Mouse (Mus musculus): ENCODE data around the gene Rnd1. TPM values are rescaled to one million over a fixed set of nuclear protein-coding genes. Genes with fewer than 3 reads are reported as not detected.

Gene Rnd1
- 1 to 10 TPM; 6.4 to 6.9 TPM for total RNA-seq (2021)
- long read RNA-seq, experiment 1, transcript Rnd1-201 (5 exons, 2,203 nt), result major isoform, 6 of 10 reads
- long read RNA-seq, experiment 1, partial matches to known transcripts, result 2 of 10 reads
- long read RNA-seq, experiment 1, other reads (novel, unspliced or antisense), result 2 of 10 reads
- long read RNA-seq, experiment 2, partial matches to known transcripts, result 0 of 5 reads
- long read RNA-seq, experiment 2, other reads (novel, unspliced or antisense), result 2 of 5 reads

- TF ChIP-seq CTCF (conservative IDR thresholded peaks at IDR 0.05), result peak; percentile 44
- Histone ChIP-seq H3K4me3 (peak within 1 kb of the TSS; percentile 71), H3K27ac (peak within 1 kb of the TSS; percentile 59)
- DNase-seq (ENCODE audit: low spot score in 2 of 2), result peak; percentile 85 to 88
These were observed at the start of gene Rnd1 for GRCm38 (mm10) chr15:98676940-98677728. Gene Rnd1, minus strand, starts transcription at chr15:98677461.

GRCm38 (mm10) chr15:98726746-98727145 is 49.5 kb upstream of the Rnd1 start:
- no peak overlapping the region for H3K4me3 ChIP-seq
- TF ChIP-seq CTCF (conservative IDR thresholded peaks at IDR 0.05), result no peak
- H3K27ac ChIP-seq, result no peak overlapping the region

GRCm38 (mm10) chr15:98726079-98726478 is 48.8 kb upstream of the Rnd1 start:
- Histone ChIP-seq H3K4me3 (no peak overlapping the region), H3K27ac (no peak overlapping the region)
- no peak for DNase-seq (ENCODE audit: low spot score in 2 of 2)
- peak; percentile 22; the same call in 1 of the 2 replicates for TF ChIP-seq CTCF (conservative IDR thresholded peaks at IDR 0.05)

More at GRCm38 (mm10) chr15:98726746-98727145, 49.5 kb upstream of the Rnd1 start:
- no peak for DNase-seq (ENCODE audit: low spot score in 2 of 2)

- no peak for DNase-seq (ENCODE audit: low spot score in 2 of 2)
- H3K27ac ChIP-seq, result no peak overlapping the region
- no peak for TF ChIP-seq CTCF (conservative IDR thresholded peaks at IDR 0.05)
- no peak overlapping the region for H3K4me3 ChIP-seq
These were observed 47.2 kb upstream of the Rnd1 start for GRCm38 (mm10) chr15:98724441-98724840.

- Histone ChIP-seq H3K27ac (no peak overlapping the region), H3K4me3 (no peak overlapping the region)
- no peak for DNase-seq (ENCODE audit: low spot score in 2 of 2)
- no peak for TF ChIP-seq CTCF (conservative IDR thresholded peaks at IDR 0.05)
These were observed 45.6 kb upstream of the Rnd1 start for GRCm38 (mm10) chr15:98722854-98723253.

GRCm38 (mm10) chr15:98722191-98722590 is 44.9 kb upstream of the Rnd1 start:
- Histone ChIP-seq H3K27ac (no peak overlapping the region), H3K4me3 (no peak overlapping the region)
- TF ChIP-seq CTCF (conservative IDR thresholded peaks at IDR 0.05), result no peak
- no peak for DNase-seq (ENCODE audit: low spot score in 2 of 2)

- Histone ChIP-seq H3K27ac (no peak overlapping the region), H3K4me3 (no peak overlapping the region)
- DNase-seq (ENCODE audit: low spot score in 2 of 2), result no peak
- TF ChIP-seq CTCF (conservative IDR thresholded peaks at IDR 0.05), result no peak
These were observed 40.0 kb upstream of the Rnd1 start for GRCm38 (mm10) chr15:98717301-98717700.

- DNase-seq (ENCODE audit: low spot score in 2 of 2), result no peak
These were observed 37.0 kb upstream of the Rnd1 start for GRCm38 (mm10) chr15:98714230-98714652.

GRCm38 (mm10) chr15:98710442-98710841 is 33.2 kb upstream of the Rnd1 start:
- DNase-seq (ENCODE audit: low spot score in 2 of 2), result peak; percentile 42 to 74
- no peak overlapping the region for H3K4me3 ChIP-seq
- TF ChIP-seq CTCF (conservative IDR thresholded peaks at IDR 0.05), result peak; percentile 95
- H3K27ac ChIP-seq, result peak overlapping the region; percentile 40; the same call in 1 of the 2 replicates

More at GRCm38 (mm10) chr15:98714230-98714652, 37.0 kb upstream of the Rnd1 start:
- H3K27ac ChIP-seq, result no peak overlapping the region
- H3K4me3 ChIP-seq, result no peak overlapping the region
- TF ChIP-seq CTCF (conservative IDR thresholded peaks at IDR 0.05), result no peak

- DNase-seq (ENCODE audit: low spot score in 2 of 2), result peak; percentile 88
- Histone ChIP-seq H3K27ac (peak within 1 kb of the TSS; percentile 68), H3K4me3 (peak within 1 kb of the TSS; percentile 79)
- TF ChIP-seq CTCF (conservative IDR thresholded peaks at IDR 0.05), result peak; percentile 86
These were observed 30.6 kb upstream of the Rnd1 start, which contains the start of gene Ccdc65 for GRCm38 (mm10) chr15:98707766-98708372. Gene Ccdc65, plus strand, starts transcription at chr15:98708207.

- no peak for TF ChIP-seq CTCF (conservative IDR thresholded peaks at IDR 0.05)
These were observed 27.1 kb upstream of the Rnd1 start for GRCm38 (mm10) chr15:98704312-98704711.

GRCm38 (mm10) chr15:98699190-98700105 is 22.2 kb upstream of the Rnd1 start:
- peak overlapping the region; percentile 81 for H3K27ac ChIP-seq
- DNase-seq (ENCODE audit: low spot score in 2 of 2), result peak; percentile 87 to 94
- peak overlapping the region; percentile 55 for H3K4me3 ChIP-seq
- peak; percentile 89 for TF ChIP-seq CTCF (conservative IDR thresholded peaks at IDR 0.05)

More at GRCm38 (mm10) chr15:98704312-98704711, 27.1 kb upstream of the Rnd1 start:
- no peak overlapping the region for H3K4me3 ChIP-seq
- H3K27ac ChIP-seq, result no peak overlapping the region
- no peak for DNase-seq (ENCODE audit: low spot score in 2 of 2)

Data from layer of hippocampus, adult 2 months (tissue).